Mouse (Mus musculus): ENCODE data around the gene Jkamp. TPM values are rescaled to one million over a fixed set of nuclear protein-coding genes. Genes with fewer than 3 reads are reported as not detected.

The Jkamp gene
- total and polyA plus RNA-seq, 3 experiments: 14.9 to 25.0 TPM; not detected in 1

DNA sequence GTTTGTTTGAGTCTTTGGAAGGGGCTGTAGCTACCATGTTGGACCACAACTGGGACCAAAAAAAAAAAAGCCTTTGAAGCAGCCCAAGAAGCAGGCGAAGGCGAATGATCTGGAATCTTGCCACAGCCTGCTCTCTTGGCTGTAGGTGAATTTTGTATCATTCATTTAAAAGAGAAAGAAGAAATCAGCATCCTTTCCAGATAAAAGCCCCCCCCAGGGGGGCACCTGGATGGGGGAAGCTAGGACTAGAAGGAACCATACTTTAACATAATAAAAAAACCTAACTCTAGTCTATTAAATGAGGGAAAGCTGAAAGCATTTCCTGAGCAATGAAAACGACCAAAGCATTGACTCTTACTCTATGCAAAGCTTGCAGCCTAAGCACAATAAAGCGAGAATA lies 34.6 kb upstream of the Jkamp start:
- H3K36me3 ChIP-seq (ENCODE audit: control insufficient read depth in 1 of 2, insufficient read depth in 2 of 2, low read length in 2 of 2): no peaks in the 10 kb centered on the region
- H3K9ac ChIP-seq (ENCODE audit: control insufficient read depth, low read depth, low read length, poor library complexity, severe bottlenecking): no peak overlapping the region
- H3K4me3 ChIP-seq (ENCODE audit: control insufficient read depth in 1 of 2, insufficient read depth in 1 of 2, low read depth in 2 of 2, low read length in 2 of 2): no peak overlapping the region
- no peak overlapping the region for H3K27ac ChIP-seq (ENCODE audit: control insufficient read depth, low read depth, low read length)
- no peaks in the 10 kb centered on the region for H3K9me3 ChIP-seq (replicated peaks; ENCODE audit: insufficient read depth, low read length)
- peaks cover 0 to 3% of the 10 kb centered on the region in 2 experiments; a peak in 2 of 4 replicates for H3K27me3 ChIP-seq (ENCODE audit: control insufficient read depth in 1 of 2, insufficient read depth in 2 of 2, low read length in 2 of 2)
- H3K79me2 ChIP-seq (ENCODE audit: control insufficient read depth, insufficient read depth, low read length, poor library complexity): no peaks in the 10 kb centered on the region
- DNase-seq (ENCODE audit: low read depth, low spot score): no peak
- TF ChIP-seq TAL1 (IDR thresholded peaks at IDR 0.05; ENCODE audit: low read length): no peak
- no peak for TF ChIP-seq USF1 (IDR thresholded peaks at IDR 0.05; ENCODE audit: low read depth, low read length)
- TF ChIP-seq ZMIZ1 (IDR thresholded peaks at IDR 0.05; ENCODE audit: low read depth, low read length): no peak
- TF ChIP-seq CTCF (IDR thresholded peaks at IDR 0.05 in 2 of 3, conservative IDR thresholded peaks at IDR 0.05 in 1 of 3; ENCODE audit: control insufficient read depth in 1 of 3, insufficient read depth in 1 of 3, low read depth in 2 of 3, low read length in 3 of 3, poor library complexity in 1 of 3, severe bottlenecking in 1 of 3): no peak
- TF ChIP-seq GABPA (IDR thresholded peaks at IDR 0.05; ENCODE audit: low read depth, low read length): no peak
- TF ChIP-seq SIN3A (IDR thresholded peaks at IDR 0.05; ENCODE audit: low read length): no peak
- no peak for TF ChIP-seq MYC (IDR thresholded peaks at IDR 0.05; ENCODE audit: low read depth, low read length)
- no peak for TF ChIP-seq SMC3 (IDR thresholded peaks at IDR 0.05; ENCODE audit: low read depth, low read length)
- no peak for TF ChIP-seq MAZ (IDR thresholded peaks at IDR 0.05; ENCODE audit: low read depth, low read length)
- TF ChIP-seq BHLHE40 (IDR thresholded peaks at IDR 0.05; ENCODE audit: borderline replicate concordance, low read depth, low read length): no peak
- TF ChIP-seq RCOR1 (IDR thresholded peaks at IDR 0.05; ENCODE audit: low read depth, low read length): no peak
- TF ChIP-seq ELF1 (IDR thresholded peaks at IDR 0.05; ENCODE audit: low read depth, low read length): no peak
- no peak for TF ChIP-seq POLR2AphosphoS2 (IDR thresholded peaks at IDR 0.05; ENCODE audit: low read length)
- no peak for TF ChIP-seq GATA1 (IDR thresholded peaks at IDR 0.05; ENCODE audit: low read depth, low read length)
- no peak for TF ChIP-seq POLR2A (IDR thresholded peaks at IDR 0.05; ENCODE audit: control insufficient read depth in 1 of 2, insufficient read depth in 1 of 2, low read depth in 1 of 2, low read length in 2 of 2, poor library complexity in 1 of 2)
- no peak for TF ChIP-seq MEF2A (IDR thresholded peaks at IDR 0.05; ENCODE audit: extremely low read depth, insufficient replicate concordance, low read depth, low read length, poor library complexity, severe bottlenecking)
- no peak for TF ChIP-seq JUND (IDR thresholded peaks at IDR 0.05; ENCODE audit: low read depth, low read length)
- no peak for TF ChIP-seq CHD2 (IDR thresholded peaks at IDR 0.05; ENCODE audit: low read length)
- TF ChIP-seq HCFC1 (IDR thresholded peaks at IDR 0.05; ENCODE audit: low read depth, low read length): no peak
- no peaks in the 10 kb centered on the region for H3K4me1 ChIP-seq (ENCODE audit: control insufficient read depth in 1 of 2, insufficient read depth in 2 of 2, low read length in 2 of 2)

DNA sequence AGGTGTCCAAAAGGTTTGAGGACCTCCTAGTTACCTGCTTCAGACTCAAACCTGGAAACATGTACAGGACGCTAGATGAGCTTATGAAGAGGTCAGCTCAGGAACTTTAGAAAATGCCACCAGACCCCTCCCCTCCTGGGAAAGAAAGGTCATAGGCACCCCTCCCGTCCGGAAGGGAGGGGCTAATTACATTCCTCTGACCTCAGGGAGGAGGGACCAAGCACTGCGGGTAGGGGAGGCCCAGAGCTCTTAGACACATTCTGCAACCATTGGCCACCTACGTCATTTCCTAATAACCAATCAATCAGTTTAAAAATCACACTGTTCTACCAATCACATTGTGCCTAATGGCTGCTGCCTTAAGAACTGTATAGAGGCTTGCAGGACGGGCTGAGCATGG lies 32.8 kb upstream of the Jkamp start:
- no peaks in the 10 kb centered on the region for H3K79me2 ChIP-seq (ENCODE audit: control insufficient read depth, insufficient read depth, low read length, poor library complexity)
- no peaks in the 10 kb centered on the region for H3K4me1 ChIP-seq (ENCODE audit: control insufficient read depth in 1 of 2, insufficient read depth in 2 of 2, low read length in 2 of 2)
- no peak overlapping the region for H3K27ac ChIP-seq (ENCODE audit: control insufficient read depth, low read depth, low read length)
- H3K27me3 ChIP-seq (ENCODE audit: control insufficient read depth in 1 of 2, insufficient read depth in 2 of 2, low read length in 2 of 2): peaks cover 0 to 3% of the 10 kb centered on the region in 2 experiments; a peak in 2 of 4 replicates
- TF ChIP-seq MAX (IDR thresholded peaks at IDR 0.05; ENCODE audit: low read length) (no peak), CHD1 (IDR thresholded peaks at IDR 0.05; ENCODE audit: low read depth, low read length) (no peak), ELF1 (IDR thresholded peaks at IDR 0.05; ENCODE audit: low read depth, low read length) (no peak), MXI1 (IDR thresholded peaks at IDR 0.05; ENCODE audit: low read depth, low read length) (no peak), TCF12 (IDR thresholded peaks at IDR 0.05; ENCODE audit: low read depth, low read length) (no peak), RAD21 (IDR thresholded peaks at IDR 0.05; ENCODE audit: low read depth, low read length) (no peak), E2F4 (IDR thresholded peaks at IDR 0.05; ENCODE audit: borderline replicate concordance, low read depth, low read length) (no peak), SIN3A (IDR thresholded peaks at IDR 0.05; ENCODE audit: low read length) (no peak), MAFK (IDR thresholded peaks at IDR 0.05; ENCODE audit: borderline replicate concordance, low read depth, low read length) (no peak), USF1 (IDR thresholded peaks at IDR 0.05; ENCODE audit: low read depth, low read length) (no peak), MYC (IDR thresholded peaks at IDR 0.05; ENCODE audit: low read depth, low read length) (no peak), ZMIZ1 (IDR thresholded peaks at IDR 0.05; ENCODE audit: low read depth, low read length) (no peak), TAL1 (IDR thresholded peaks at IDR 0.05; ENCODE audit: low read length) (no peak), ETS1 (IDR thresholded peaks at IDR 0.05; ENCODE audit: low read depth, low read length) (no peak), EP300 (IDR thresholded peaks at IDR 0.05; ENCODE audit: low read depth in 1 of 2, low read length in 2 of 2) (no peak), CHD2 (IDR thresholded peaks at IDR 0.05; ENCODE audit: low read length) (no peak), POLR2A (IDR thresholded peaks at IDR 0.05; ENCODE audit: control insufficient read depth in 1 of 2, insufficient read depth in 1 of 2, low read depth in 1 of 2, low read length in 2 of 2, poor library complexity in 1 of 2) (no peak), GABPA (IDR thresholded peaks at IDR 0.05; ENCODE audit: low read depth, low read length) (no peak), JUND (IDR thresholded peaks at IDR 0.05; ENCODE audit: low read depth, low read length) (no peak), POLR2AphosphoS2 (IDR thresholded peaks at IDR 0.05; ENCODE audit: low read length) (no peak)
- no peak overlapping the region for H3K4me3 ChIP-seq (ENCODE audit: control insufficient read depth in 1 of 2, insufficient read depth in 1 of 2, low read depth in 2 of 2, low read length in 2 of 2)
- no peaks in the 10 kb centered on the region for H3K9me3 ChIP-seq (replicated peaks; ENCODE audit: insufficient read depth, low read length)
- DNase-seq (ENCODE audit: low read depth, low spot score): no peak
- H3K9ac ChIP-seq (ENCODE audit: control insufficient read depth, low read depth, low read length, poor library complexity, severe bottlenecking): no peak overlapping the region
- no peaks in the 10 kb centered on the region for H3K36me3 ChIP-seq (ENCODE audit: control insufficient read depth in 1 of 2, insufficient read depth in 2 of 2, low read length in 2 of 2)
